Mouse (Mus musculus) heart, postnatal 10 days (tissue): ENCODE data around the gene Limch1. TPM values are rescaled to one million over a fixed set of nuclear protein-coding genes. Genes with fewer than 3 reads are reported as not detected.

Source experiments
- DNase-seq, 2 experiments: peaks; one replicate each; pipeline ENCODE4 v3.0.0; 2021
- intact Hi-C: fragments of 180-260 bp; cut with DNase I; formaldehyde crosslinking; loops from one replicate; pipeline ENCODE4 v1.15.1; 2025
- total RNA-seq, 2 experiments: library from RNA; stranded (reverse); gene quantifications; 2 replicates each; pipeline ENCODE4 v1.2.3; 2021

The Limch1 gene
- total RNA-seq, 2 experiments from 2014 or later = 149 to 150 TPM

GRCm38 (mm10) chr5:66745996-66746681 is 512 bp downstream of the Limch1 start:
- intact Hi-C loops = loop anchor here (2.0 to 5.0 kb wide), 2 partner anchors 29 to 101 kb away; no protein-coding TSS in a partner anchor
- DNase-seq = peak; percentile 76 to 78

- intact Hi-C loops = loop anchor here (5.0 kb wide), 1 partner anchor 101 kb away; no protein-coding TSS in a partner anchor
- no peak for DNase-seq
Measured at GRCm38 (mm10) chr5:66746761-66747160, 1.1 kb downstream of the Limch1 start.

DNA sequence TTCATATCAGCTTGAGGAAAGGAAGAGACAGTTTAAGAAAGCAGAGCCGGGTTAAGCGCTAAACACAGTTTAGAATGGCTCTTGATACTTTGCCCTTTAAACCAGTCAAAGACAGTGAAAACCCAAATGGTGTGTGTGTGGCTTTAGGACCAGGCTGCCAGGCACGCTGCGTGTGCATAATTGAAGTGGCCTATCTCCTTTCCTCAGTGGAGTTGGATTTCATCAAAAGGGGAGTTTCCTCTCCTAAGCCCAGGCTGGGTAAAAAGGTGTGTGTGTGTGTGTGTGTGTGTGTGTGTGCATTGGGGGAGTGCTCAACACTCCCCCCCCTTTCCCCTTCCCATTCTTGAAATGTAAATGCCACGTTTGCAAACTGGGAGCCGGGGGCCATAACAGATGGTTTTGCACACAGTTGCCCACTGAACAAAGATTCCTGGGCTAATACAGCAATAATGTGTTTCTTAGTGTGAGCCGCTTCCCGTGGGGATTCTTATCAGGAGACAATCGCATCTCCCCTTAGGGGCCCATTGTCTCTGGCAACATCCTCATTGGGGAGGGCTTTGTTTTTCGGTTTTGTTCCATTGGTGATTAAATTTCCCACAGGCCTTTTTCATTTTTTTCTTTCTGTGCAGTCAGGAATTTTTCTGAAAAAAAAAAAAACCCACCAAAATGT is 2.3 kb downstream of the Limch1 start:
- intact Hi-C loops = loop anchor here (5.0 kb wide), 1 partner anchor 99 kb away; no protein-coding TSS in a partner anchor
- DNase-seq = peak in 1 of 2 experiments; percentile 40

- intact Hi-C loops = loop anchor here (5.0 kb wide), 1 partner anchor 99 kb away; no protein-coding TSS in a partner anchor
- peak; percentile 59 to 60 for DNase-seq
Measured at GRCm38 (mm10) chr5:66748448-66749115, 3.0 kb downstream of the Limch1 start.

DNA sequence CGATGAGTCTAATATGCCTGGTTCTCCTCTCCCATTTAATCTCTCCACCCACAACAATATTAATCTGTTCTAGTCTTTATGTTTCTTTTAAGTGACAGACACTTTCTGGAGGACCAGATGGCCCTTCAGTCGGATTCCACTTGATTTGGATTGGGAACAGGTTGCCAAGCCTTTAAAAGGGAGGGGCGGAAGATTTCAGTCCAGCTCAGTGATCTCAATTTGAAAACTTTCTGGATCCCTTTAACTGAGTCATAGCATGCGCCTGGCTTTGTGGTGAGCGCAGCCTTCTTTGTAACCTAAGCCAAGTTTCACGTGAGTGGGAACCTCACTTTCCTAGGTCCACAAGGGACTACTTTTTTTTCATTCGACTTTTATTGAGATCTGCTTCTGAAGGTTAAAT is 5.0 kb downstream of the Limch1 start:
- peak; percentile 53 to 54 for DNase-seq
- intact Hi-C loops = no loop called here

GRCm38 (mm10) chr5:66751332-66751980 is 5.8 kb downstream of the Limch1 start:
- intact Hi-C loops = no loop called here
- no peak for DNase-seq

- intact Hi-C loops = no loop called here
- DNase-seq = peak in 1 of 2 experiments; percentile 47
Measured at GRCm38 (mm10) chr5:66753620-66754019, 8.0 kb downstream of the Limch1 start.

DNA sequence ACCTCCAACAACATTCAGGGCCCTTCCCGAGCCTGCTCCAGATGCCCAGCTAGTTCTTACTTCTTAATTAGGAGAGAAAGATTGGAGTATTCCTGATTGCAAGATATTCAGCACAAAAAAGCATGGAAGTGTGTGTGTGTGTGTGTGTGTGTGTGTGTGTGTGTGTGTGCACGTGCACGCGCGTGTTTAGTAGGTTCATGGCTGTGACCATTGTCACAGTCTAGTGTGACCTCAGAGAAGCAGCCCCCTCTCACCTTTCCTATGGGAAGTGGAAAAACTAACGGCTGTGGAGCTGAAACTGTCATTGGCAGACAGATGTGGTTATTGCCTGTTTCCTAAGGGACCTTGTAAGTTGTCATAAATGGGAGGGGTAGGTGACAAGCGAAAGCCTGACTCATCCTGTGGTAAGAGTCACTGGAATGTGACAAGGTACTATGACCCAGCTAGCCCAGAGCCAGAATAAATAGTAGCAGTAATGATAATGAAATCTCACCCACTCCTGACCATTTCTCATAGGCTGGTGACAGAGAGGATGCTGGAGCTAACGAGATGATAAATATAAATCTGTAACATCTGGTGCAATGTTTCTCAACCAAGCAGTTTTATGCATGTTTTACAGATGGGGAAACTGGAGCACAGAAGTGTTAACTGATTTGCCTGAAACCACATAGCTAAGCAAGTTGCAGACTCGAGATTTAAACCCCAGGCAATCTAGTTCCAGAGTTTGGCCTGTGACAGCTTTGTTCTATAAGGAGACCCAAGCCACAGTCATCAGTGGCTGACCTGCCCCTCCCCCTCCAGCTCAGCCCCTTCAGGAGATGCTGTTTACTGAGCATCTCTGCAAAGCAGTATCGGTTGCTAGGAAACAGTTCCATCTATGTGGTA is 11.4 kb downstream of the Limch1 start:
- DNase-seq = no peak
- intact Hi-C loops = no loop called here

GRCm38 (mm10) chr5:66757706-66758237 is 12.1 kb downstream of the Limch1 start:
- intact Hi-C loops = no loop called here
- DNase-seq = no peak

GRCm38 (mm10) chr5:66759354-66759753 is 13.7 kb downstream of the Limch1 start:
- DNase-seq = no peak
- intact Hi-C loops = no loop called here

- intact Hi-C loops = no loop called here
- DNase-seq = peak; percentile 57 to 67
Measured at GRCm38 (mm10) chr5:66760747-66761146, 15.1 kb downstream of the Limch1 start.

GRCm38 (mm10) chr5:66762006-66762405 is 16.4 kb downstream of the Limch1 start:
- intact Hi-C loops = no loop called here
- DNase-seq = peak in 1 of 2 experiments; percentile 37

DNA sequence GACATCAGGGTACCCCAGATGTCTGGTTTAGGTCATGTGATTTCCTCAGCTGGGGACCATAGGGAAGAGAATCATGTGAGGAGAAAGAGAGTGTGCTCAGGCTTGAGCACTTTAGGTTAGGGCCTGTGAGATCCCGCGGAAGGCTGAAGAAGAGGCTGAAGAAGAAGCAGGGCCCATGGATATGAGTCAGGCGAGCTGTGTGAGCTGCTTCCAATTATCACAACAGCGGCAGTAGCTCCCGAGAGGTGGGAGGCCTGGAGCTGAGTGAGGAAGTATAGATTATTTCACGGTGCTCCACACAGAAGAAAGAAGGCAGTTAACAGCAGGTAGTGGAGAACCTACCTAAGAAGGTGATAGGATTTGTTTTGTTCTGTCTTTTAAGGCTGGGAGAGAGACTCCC is 18.5 kb downstream of the Limch1 start:
- intact Hi-C loops = no loop called here
- DNase-seq = no peak

- no peak for DNase-seq
- intact Hi-C loops = no loop called here
Measured at GRCm38 (mm10) chr5:66765911-66766310, 20.3 kb downstream of the Limch1 start.

GRCm38 (mm10) chr5:66768034-66768433 is 22.4 kb downstream of the Limch1 start:
- no peak for DNase-seq

GRCm38 (mm10) chr5:66769070-66769469 is 23.4 kb downstream of the Limch1 start:
- intact Hi-C loops = no loop called here
- DNase-seq = no peak

More at GRCm38 (mm10) chr5:66768034-66768433, 22.4 kb downstream of the Limch1 start:
- intact Hi-C loops = no loop called here

DNA sequence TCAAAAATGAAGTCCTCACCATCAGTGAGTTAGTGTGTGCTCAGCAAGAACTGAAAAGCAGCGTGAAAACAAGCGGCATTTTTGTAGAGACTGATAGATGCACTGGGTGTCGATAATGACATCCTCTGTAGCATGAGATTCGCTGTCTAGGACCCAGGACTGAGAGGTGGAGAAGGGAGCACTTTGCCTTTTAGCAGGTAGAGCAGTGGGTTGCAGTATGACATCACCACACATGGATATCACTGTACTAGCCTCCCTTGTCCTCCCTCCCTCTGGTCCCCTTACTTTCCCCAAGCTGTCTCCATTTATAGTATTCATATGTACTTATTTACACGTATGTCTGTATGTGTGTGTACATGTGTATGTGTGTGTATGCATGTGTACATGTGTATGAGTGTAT is 23.9 kb downstream of the Limch1 start:
- intact Hi-C loops = no loop called here
- DNase-seq = no peak

DNA sequence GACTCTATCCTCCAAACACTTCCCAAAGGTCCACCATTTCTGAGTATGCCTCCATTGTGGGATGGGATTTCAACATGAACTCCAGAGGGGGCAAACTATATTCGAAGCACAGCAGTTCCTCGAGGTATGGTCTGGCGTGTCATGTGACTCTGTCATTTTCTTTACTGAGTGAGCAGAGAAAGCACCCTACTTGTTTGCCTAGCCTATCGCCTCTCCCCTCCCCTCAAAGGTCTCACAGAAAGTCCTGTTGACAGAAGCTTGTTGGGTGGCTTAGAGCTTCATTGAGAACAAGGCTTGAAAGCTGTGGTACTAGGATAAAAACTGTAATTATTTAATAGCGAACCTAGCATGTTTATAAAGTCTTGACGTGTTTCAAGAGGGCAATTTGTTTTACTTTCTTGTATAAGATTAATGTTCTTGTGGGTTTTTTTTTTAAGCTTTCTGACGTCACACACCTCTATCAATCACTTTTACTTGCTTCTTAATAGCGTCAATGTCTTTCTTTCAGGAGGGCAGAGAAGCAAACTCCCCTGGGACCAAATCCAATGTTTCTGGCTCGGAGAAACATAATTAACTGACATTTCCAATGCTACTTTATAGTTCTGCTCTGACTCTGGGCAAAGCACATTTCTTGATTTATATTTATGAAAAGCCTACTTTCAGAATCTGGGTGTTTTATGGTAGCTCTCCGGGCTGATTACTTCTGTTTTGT is 32.5 kb downstream of the Limch1 start:
- DNase-seq = no peak
- intact Hi-C loops = no loop called here

DNA sequence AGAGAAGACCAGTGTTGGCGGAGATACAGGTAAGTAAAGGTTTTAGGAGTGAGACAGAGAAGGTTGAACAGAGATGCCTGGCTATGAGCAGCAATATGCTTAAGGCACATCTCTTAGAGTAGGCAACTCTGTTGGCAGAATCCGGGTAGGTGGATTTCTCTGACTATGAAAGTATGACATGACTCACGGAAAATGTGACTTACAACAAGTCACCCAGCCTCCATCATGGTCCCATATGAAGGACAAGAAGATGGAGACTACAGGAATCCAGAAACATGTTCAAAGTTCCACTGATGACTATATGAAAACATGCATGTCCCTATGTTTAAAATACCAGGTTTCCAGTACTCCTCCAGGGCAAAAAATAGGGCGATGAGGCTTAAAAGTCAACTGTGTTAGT is 34.7 kb downstream of the Limch1 start:
- no peak for DNase-seq
- intact Hi-C loops = no loop called here
